Mouse (Mus musculus) cerebellum, postnatal 4 days (tissue): Measurements from ENCODE around the gene 2310079G19Rik.

ENCODE experiments used
- DNase-seq, 2 experiments: peaks; one replicate each; pipeline ENCODE4 v3.0.0; 2022; ENCODE audit warnings: low spot score in 2 of 2, mixed read lengths in 1 of 2

The 2310079G19Rik gene

GRCm38 (mm10) chr16:88627566-88627965, at the start of gene 2310079G19Rik:
Gene 2310079G19Rik (minus strand): TSS chr16:88627666.
- no peak for DNase-seq

GRCm38 (mm10) chr16:88671571-88671970, 44.1 kb upstream of the 2310079G19Rik start, which contains the start of gene Krtap27-1:
Gene Krtap27-1 (minus strand): TSS chr16:88671671.
- DNase-seq = no peak

GRCm38 (mm10) chr16:88657426-88657825, 30.0 kb upstream of the 2310079G19Rik start:
- peak in 1 of 2 experiments; percentile 10 for DNase-seq

DNA sequence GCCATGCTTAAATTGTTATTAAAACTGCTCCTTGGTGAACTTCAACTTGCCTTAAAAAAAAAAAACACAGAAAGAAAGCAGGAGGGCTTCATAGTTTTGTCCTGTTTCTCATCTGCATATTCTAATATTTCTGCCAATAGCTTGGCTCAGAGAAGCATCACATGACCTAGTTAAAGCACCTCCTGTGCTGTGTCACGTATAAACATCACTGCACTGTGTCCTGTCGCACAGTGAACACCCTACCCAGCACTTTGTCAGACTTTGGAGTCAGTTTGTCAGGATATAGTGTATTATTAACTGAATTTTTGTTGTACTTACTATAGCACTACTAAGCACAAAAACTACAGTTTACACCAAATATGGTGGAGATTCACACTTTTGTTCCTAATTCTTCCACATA, 24.5 kb upstream of the 2310079G19Rik start:
- DNase-seq = no peak

GRCm38 (mm10) chr16:88651082-88651481, 23.6 kb upstream of the 2310079G19Rik start:
- no peak for DNase-seq

- DNase-seq = no peak
These were observed 19.9 kb upstream of the 2310079G19Rik start, which contains the start of gene Krtap26-1 for GRCm38 (mm10) chr16:88647358-88647846. Gene Krtap26-1 (minus strand): TSS chr16:88647796.

- DNase-seq = no peak
These were observed 19.1 kb upstream of the 2310079G19Rik start for GRCm38 (mm10) chr16:88646366-88647111.

DNA sequence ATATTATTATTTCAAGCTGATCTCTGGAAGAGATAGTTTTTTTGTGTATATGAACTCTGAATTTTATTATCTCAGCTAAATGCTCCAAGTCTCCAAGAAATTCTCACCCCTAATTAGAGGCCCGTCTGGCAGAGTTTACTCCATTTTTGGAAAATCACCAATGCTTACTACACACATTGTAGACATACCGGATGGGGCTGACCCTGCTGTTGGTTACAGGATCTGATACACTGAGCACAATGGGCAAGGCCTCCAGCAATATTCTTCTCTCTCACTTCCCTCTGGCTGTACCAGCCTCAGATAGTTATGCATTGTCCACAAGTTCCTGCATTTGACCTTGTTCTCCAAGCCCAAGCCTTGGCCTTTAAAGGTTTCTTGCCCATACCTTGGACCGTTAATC, 12.6 kb upstream of the 2310079G19Rik start:
- DNase-seq = no peak

- no peak for DNase-seq
These were observed 7.7 kb upstream of the 2310079G19Rik start for GRCm38 (mm10) chr16:88635142-88635541.

DNA sequence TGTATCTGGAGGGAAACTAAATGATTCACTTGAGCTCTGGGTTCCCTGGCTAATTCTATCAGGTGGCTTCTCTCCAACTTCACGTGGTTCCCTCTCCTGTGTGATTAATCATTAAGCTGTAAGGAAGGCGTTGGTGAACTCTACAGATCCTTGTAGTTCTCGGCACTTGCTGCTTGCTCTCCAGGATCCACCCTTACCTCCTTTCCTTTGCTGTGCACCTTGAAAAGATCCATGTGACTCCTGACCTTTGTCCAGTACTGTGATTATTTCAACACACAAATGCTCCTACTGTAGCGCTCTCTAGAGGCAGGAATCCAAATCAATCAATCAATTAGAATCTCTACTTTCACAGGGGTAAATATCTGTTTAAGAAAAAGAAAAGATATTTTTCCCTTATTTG, 4.0 kb upstream of the 2310079G19Rik start:
- no peak for DNase-seq

DNA sequence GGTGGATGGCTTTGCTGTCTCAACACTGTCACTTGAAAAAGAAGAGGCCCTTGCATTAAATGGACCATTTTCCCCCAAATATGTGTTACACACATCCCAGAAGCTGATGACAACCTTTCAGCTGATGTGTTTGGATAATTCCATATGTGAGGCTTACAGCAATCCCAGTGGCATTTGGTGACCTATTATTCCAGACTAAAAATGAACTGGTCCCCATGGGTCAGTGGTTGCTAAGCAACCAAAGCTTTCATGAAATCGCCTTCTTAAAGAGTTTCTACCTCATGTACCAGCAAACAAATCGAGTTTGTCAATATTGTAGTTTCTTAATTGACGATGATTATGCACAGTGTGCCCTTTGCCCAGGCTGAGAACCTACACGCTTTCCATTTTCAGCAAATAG, 14.8 kb downstream of the 2310079G19Rik start:
- no peak for DNase-seq

- DNase-seq = no peak
These were observed 15.5 kb downstream of the 2310079G19Rik start, which contains the start of gene Krtap24-1 for GRCm38 (mm10) chr16:88611922-88612321. Gene Krtap24-1 (minus strand): TSS chr16:88612279.

DNA sequence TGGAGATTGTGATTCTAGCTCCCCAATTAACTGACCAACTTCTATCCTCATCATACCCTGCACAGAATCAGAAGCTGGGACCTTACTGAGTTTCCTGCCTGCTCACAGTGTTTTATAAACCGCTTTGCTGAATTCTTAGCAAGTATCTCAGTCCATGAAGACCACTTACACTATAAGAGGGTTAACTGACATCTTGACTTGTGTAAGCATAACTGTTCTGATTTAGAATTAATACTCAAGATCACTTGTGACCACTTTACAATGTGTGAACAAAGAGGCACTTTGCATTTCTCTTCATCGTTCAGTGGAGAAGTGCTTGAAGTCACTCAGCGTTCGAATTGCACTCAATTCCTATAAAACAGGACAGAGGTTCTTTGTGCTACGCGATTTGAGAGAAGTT, 22.9 kb downstream of the 2310079G19Rik start:
- DNase-seq = no peak

DNA sequence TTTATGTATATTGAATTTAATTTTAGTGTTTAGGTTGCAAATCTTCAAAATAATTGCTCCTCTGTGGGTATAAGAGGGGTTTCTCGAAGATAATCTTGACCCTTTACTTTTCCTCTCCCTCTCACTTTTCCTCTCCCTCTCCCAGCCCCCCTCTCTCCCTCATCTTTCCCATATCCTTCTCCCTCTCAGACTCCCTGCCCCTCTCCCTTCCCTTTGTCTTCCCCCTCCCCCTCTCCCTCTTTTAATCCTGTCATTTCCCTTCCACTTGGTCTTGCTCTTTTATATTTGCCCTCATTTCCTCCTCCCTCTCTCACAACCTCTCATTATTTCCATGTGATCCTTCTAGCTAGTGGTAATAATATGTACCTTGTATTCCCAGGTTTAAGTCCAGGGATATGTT, 25.0 kb downstream of the 2310079G19Rik start:
- DNase-seq = no peak

DNA sequence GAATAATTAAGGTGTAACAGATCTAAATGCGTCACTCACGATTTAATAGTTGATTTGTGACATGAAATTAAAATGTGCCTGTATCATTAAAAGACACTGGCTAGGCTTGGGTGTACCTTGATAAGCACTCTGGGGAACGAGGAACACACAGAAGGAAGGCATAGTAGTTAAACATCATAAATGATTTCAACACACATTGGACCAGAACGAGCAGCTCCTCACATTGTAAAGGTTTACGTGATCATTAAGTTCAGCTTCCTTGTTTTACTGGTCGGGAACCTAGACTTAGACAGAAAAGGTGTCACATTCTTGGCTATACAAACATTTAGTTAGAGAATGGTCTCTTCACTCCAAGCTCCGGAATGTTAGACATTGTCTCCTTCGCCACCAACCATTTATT, 27.2 kb downstream of the 2310079G19Rik start:
- no peak for DNase-seq

DNA sequence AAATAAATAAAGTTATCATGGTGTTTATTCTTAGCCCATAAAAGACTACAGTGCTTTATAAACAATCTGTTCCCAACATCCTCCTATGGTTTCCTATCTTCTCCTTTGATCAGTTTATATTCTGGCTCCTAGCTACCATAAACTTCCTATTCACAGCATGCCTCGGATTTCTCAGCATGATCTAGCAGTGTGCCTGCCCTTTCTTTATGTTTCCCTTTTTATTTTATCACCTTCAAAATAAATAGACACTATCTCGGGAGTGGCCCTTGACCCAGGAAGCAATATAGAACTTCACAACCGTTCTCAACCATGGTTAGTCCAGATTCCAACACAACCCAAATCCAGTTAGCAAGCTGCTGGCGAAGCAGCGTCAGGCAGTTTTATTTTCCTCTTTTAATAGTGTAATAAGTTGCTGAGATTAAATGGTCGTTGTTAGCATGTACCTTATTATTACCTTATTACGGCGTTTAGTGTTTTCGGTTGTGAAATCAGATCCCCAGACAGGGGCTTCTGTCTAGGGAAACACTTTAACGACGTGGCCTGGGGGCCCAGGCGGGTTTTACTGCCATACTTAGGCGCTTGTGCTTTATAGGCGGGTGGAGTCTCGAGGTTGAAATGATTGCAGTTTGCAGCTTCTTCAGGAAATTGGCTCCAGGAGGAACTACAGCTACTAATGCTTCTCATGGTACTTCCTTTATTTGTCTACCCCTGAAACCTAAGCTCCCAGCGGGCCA, 27.8 kb downstream of the 2310079G19Rik start:
- DNase-seq = no peak

- no peak for DNase-seq
These were observed 34.7 kb downstream of the 2310079G19Rik start for GRCm38 (mm10) chr16:88592758-88593157.

DNA sequence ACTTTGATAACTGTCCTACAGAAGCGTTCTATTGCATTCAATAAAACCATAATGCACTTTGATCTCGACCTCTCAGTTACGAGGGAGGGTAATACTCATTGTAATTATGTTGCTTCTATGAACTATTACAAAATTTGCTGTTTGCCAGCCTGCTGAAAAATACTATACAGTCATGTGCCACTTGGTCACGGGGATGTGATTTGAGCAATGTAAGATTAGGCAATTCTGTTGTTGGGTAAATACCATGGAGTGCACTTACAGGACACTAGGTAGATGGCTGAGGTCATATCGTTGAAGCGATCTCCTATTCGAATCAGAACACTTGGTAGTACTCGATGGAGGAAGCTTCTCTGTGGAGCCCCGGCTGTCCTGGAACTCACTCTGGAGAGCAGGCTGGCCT, 44.1 kb downstream of the 2310079G19Rik start:
- DNase-seq = no peak
